In the genomic region with DNA sequence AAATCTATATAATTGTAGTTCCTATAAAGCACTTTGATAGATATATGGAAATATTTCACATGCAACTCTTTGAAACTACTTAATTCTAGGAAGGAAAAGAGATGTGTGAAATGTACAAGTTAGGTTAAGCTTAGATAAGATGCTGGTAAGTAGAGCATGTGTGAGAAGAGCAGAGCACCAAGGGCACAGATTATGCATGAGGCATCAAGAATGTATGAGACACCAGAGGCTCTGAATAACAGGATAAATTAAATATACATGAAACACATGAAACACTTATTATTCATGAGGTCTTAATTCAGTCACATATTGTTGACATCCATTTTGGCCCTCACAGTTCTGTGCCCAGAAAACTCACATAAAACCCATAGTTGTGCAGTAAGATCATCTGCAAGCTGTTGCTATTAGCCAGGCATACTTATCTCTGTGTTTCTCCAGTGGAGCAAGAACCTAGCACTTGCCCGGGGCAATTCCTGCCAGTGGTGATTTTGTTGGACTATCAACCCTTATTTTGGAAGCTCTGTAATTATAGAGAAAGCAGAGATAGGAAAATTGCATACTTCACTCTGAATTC, we compare ENCODE assay signal across 20 mouse cellular contexts.
A peak's percentile ranks its signal among the peaks of the same experiment; 100 is the strongest.
DNase-seq lines count a peak whose midpoint lies in the region; ATAC-seq and TF ChIP-seq lines count a peak whose summit lies in the region.
"Had no signal": no experiment of that assay in that cellular context is flagged by ENCODE, and none has a peak within 500 bp of the region (broad histone marks: within the 10 kb centered on the region; RNA-seq: fewer than 3 reads in every experiment).

No protein-coding gene starts in this region.

- no peak overlapping the region for H3K9ac ChIP-seq in forebrain, embryonic 14.5 days (ENCODE audit: low read length)
- no peak overlapping the region for H3K9ac ChIP-seq in midbrain, embryonic 12.5 days (replicated peaks)
- H3K9ac ChIP-seq in midbrain, postnatal 0 days (replicated peaks; ENCODE audit: low read length, poor library complexity, severe bottlenecking), result no peak overlapping the region
- H3K9ac ChIP-seq: embryonic facial prominence, embryonic 12.5 days; hindbrain, embryonic 15.5 days had no signal

- 62% methylated on average over 1 of the region's 1 CpGs for WGBS in forebrain, embryonic 14.5 days
- 92% methylated on average over 1 of the region's 1 CpGs for WGBS in forebrain, embryonic 10.5 days
- WGBS in midbrain, embryonic 12.5 days, result 70% methylated on average over 1 of the region's 1 CpGs
- WGBS in midbrain, postnatal 0 days, result 70% methylated on average over 1 of the region's 1 CpGs

- no peaks in the 10 kb centered on the region for H3K27me3 ChIP-seq in forebrain, embryonic 14.5 days (replicated peaks; ENCODE audit: control insufficient read depth, insufficient read depth, low read length)
- no peaks in the 10 kb centered on the region for H3K27me3 ChIP-seq in forebrain, embryonic 10.5 days (ENCODE audit: poor library complexity, severe bottlenecking)
- H3K27me3 ChIP-seq in midbrain, embryonic 12.5 days, result no peaks in the 10 kb centered on the region
- H3K27me3 ChIP-seq in midbrain, postnatal 0 days (ENCODE audit: insufficient read depth, low read length), result no peaks in the 10 kb centered on the region
- H3K27me3 ChIP-seq: embryonic facial prominence, embryonic 12.5 days; hindbrain, embryonic 15.5 days had no signal

- no peaks in the 10 kb centered on the region for H3K4me1 ChIP-seq in forebrain, embryonic 14.5 days (ENCODE audit: control insufficient read depth, insufficient read depth, low read length)
- H3K4me1 ChIP-seq in forebrain, embryonic 10.5 days, result no peaks in the 10 kb centered on the region
- no peaks in the 10 kb centered on the region for H3K4me1 ChIP-seq in midbrain, embryonic 12.5 days
- no peaks in the 10 kb centered on the region for H3K4me1 ChIP-seq in midbrain, postnatal 0 days (ENCODE audit: insufficient read depth, low read length)
- H3K4me1 ChIP-seq: embryonic facial prominence, embryonic 12.5 days; heart, embryonic 10.5 days; hindbrain, embryonic 15.5 days had no signal

- H3K9me3 ChIP-seq in forebrain, embryonic 14.5 days (replicated peaks; ENCODE audit: control insufficient read depth, low read length), result no peaks in the 10 kb centered on the region
- H3K9me3 ChIP-seq in forebrain, embryonic 10.5 days, result no peaks in the 10 kb centered on the region
- no peaks in the 10 kb centered on the region for H3K9me3 ChIP-seq in midbrain, embryonic 12.5 days
- no peaks in the 10 kb centered on the region for H3K9me3 ChIP-seq in midbrain, postnatal 0 days (ENCODE audit: low read length)
- H3K9me3 ChIP-seq: embryonic facial prominence, embryonic 12.5 days; heart, embryonic 10.5 days; hindbrain, embryonic 15.5 days had no signal

- no peak overlapping the region for H3K4me3 ChIP-seq in forebrain, embryonic 14.5 days (ENCODE audit: low read depth, low read length)
- no peak overlapping the region for H3K4me3 ChIP-seq in forebrain, embryonic 10.5 days
- no peak overlapping the region for H3K4me3 ChIP-seq in midbrain, embryonic 12.5 days
- H3K4me3 ChIP-seq in midbrain, postnatal 0 days (ENCODE audit: low read depth, low read length), result no peak overlapping the region
- H3K4me3 ChIP-seq: embryonic facial prominence, embryonic 12.5 days; heart, embryonic 10.5 days; hindbrain, embryonic 15.5 days had no signal

- H3K27ac ChIP-seq in forebrain, embryonic 14.5 days (ENCODE audit: low read depth, low read length), result no peak overlapping the region
- H3K27ac ChIP-seq in forebrain, embryonic 10.5 days, result no peak overlapping the region
- H3K27ac ChIP-seq in midbrain, embryonic 12.5 days (replicated peaks), result no peak overlapping the region
- H3K27ac ChIP-seq in midbrain, postnatal 0 days (ENCODE audit: low read depth, low read length), result no peak overlapping the region
- H3K27ac ChIP-seq: embryonic facial prominence, embryonic 12.5 days; heart, embryonic 10.5 days; hindbrain, embryonic 15.5 days had no signal

- no peaks in the 10 kb centered on the region for H3K36me3 ChIP-seq in forebrain, embryonic 14.5 days (ENCODE audit: control insufficient read depth, insufficient read depth, low read length)
- no peaks in the 10 kb centered on the region for H3K36me3 ChIP-seq in forebrain, embryonic 10.5 days (replicated peaks)
- no peaks in the 10 kb centered on the region for H3K36me3 ChIP-seq in midbrain, embryonic 12.5 days
- H3K36me3 ChIP-seq in midbrain, postnatal 0 days (ENCODE audit: insufficient read depth, low read length), result no peaks in the 10 kb centered on the region
- H3K36me3 ChIP-seq: embryonic facial prominence, embryonic 12.5 days; heart, embryonic 10.5 days; hindbrain, embryonic 15.5 days had no signal

- ATAC-seq in forebrain, embryonic 14.5 days, result peak; percentile 76
- 0 out of 2 replicates have a peak, but pooled peaks have one; percentile 47 for ATAC-seq in midbrain, embryonic 12.5 days (ENCODE audit: low FRiP score, low read depth)
- no peak for ATAC-seq in midbrain, postnatal 0 days (ENCODE audit: low FRiP score)
- ATAC-seq: intestine, embryonic 16.5 days had no signal

- TF ChIP-seq CTCF in midbrain, postnatal 0 days (IDR thresholded peaks at IDR 0.05), result no peak

- no peak overlapping the region for H3K4me2 ChIP-seq in forebrain, embryonic 14.5 days (ENCODE audit: low read length)
- H3K4me2 ChIP-seq in midbrain, embryonic 12.5 days (replicated peaks), result no peak overlapping the region
- no peak overlapping the region for H3K4me2 ChIP-seq in midbrain, postnatal 0 days (ENCODE audit: low read depth, low read length, poor library complexity, severe bottlenecking)
- H3K4me2 ChIP-seq: embryonic facial prominence, embryonic 12.5 days; hindbrain, embryonic 15.5 days had no signal

- DNase-seq in forebrain, embryonic 14.5 days (ENCODE audit: low spot score), result peak; percentile 26
- DNase-seq in forebrain, embryonic 10.5 days (ENCODE audit: extremely low spot score, low spot score), result no peak
- no peak for DNase-seq in midbrain, postnatal 0 days (ENCODE audit: low spot score)
- peak; percentile 4 for DNase-seq in brain, adult 2 months (ENCODE audit: low read depth, low spot score)
- peak; percentile 16 for DNase-seq in retina, embryonic 14.5 days (ENCODE audit: low spot score)
- DNase-seq in MN1 (ENCODE audit: low spot score), result no peak
- no peak for DNase-seq in right cerebral cortex, postnatal 36 days (ENCODE audit: low spot score in 2 of 2)
- DNase-seq: adrenal gland, adult 2 months; adrenal gland, postnatal 25 days; cerebellum, adult 11 months; cerebellum, adult 8-10 months; cerebellum, postnatal 14 days; gastrocnemius, postnatal 36 days; heart, adult 11 months; heart, postnatal 10 days had no signal

Comparison
In these comparisons a context has a peak if more than half of its experiments do, and no peak if none do; other contexts are left out.
1. DNase-seq: peak in forebrain, embryonic 14.5 days (single experiment), brain, adult 2 months (single experiment) and retina, embryonic 14.5 days (single experiment); none in forebrain, embryonic 10.5 days (single experiment), midbrain, postnatal 0 days (single experiment), MN1 (single experiment) and right cerebral cortex, postnatal 36 days (0 of 2).